Mouse (Mus musculus): ENCODE results near the gene Fcgr1. TPM values are rescaled to one million over a fixed set of nuclear protein-coding genes. Genes with fewer than 3 reads are reported as not detected.

Fcgr1 gene
- polyA plus RNA-seq, 1 experiment = not detected

DNA sequence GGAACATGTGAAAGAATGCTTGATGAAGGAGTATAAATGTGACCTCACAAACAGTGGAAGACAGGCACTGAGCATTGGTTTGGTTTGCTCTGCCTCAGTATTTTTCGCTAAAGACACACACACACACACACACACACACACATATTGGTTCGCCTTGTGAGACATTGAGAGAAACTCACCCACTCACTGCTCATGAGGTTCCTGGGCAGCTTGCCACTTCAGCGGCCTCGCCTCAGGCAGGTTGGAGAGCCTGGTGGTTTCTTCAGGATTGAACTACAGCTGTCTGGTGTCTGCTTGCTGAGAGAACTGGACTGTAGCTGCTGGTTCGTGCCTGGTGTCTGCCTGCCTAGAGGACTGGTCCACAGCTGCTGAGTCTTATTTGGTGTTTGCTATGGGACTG, 33.5 kb downstream of the Fcgr1 start:
- Histone ChIP-seq H3K4me1 (ENCODE audit: control insufficient read depth) (peaks cover 61% of the 10 kb centered on the region), H3K4me3 (replicated peaks) (no peak overlapping the region), H3K36me3 (ENCODE audit: control insufficient read depth) (peaks cover 7% of the 10 kb centered on the region), H3K27me3 (ENCODE audit: control insufficient read depth) (no peaks in the 10 kb centered on the region), H3K9me3 (ENCODE audit: control insufficient read depth, low read length) (no peaks in the 10 kb centered on the region)
- TF ChIP-seq GATA1 (IDR thresholded peaks at IDR 0.05; ENCODE audit: low read length) (no peak), TAL1 (IDR thresholded peaks at IDR 0.05; ENCODE audit: low read length) (no peak)

DNA sequence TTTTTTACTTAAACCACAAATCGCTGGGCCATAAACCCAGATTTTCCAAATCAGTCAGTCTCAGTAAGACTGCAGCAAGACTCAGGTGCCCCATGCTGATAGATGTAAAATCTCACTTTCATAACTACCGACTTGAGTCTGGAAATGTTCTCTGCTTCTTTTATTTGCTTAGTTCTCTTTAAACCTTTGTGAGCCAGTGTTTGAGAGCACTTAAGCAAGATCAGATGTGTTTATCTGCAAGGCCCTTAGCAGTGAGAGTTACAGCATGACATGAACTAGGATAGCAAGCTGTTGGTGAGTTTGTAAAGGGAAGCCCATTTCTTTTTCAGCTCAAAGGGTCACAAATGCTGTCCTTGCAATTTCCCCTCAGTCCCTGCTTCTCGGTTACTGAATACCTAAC, 36.6 kb downstream of the Fcgr1 start:
- H3K36me3 ChIP-seq (ENCODE audit: control insufficient read depth) = no peaks in the 10 kb centered on the region; the same call in 1 of the 2 replicates
- no peak overlapping the region for H3K4me3 ChIP-seq (replicated peaks)
- peaks cover 60% of the 10 kb centered on the region for H3K4me1 ChIP-seq (ENCODE audit: control insufficient read depth)
- H3K9me3 ChIP-seq (ENCODE audit: control insufficient read depth, low read length) = no peaks in the 10 kb centered on the region
- TF ChIP-seq TAL1 (IDR thresholded peaks at IDR 0.05; ENCODE audit: low read length) = no peak
- no peak for TF ChIP-seq GATA1 (IDR thresholded peaks at IDR 0.05; ENCODE audit: low read length)
- H3K27me3 ChIP-seq (ENCODE audit: control insufficient read depth) = no peaks in the 10 kb centered on the region

DNA sequence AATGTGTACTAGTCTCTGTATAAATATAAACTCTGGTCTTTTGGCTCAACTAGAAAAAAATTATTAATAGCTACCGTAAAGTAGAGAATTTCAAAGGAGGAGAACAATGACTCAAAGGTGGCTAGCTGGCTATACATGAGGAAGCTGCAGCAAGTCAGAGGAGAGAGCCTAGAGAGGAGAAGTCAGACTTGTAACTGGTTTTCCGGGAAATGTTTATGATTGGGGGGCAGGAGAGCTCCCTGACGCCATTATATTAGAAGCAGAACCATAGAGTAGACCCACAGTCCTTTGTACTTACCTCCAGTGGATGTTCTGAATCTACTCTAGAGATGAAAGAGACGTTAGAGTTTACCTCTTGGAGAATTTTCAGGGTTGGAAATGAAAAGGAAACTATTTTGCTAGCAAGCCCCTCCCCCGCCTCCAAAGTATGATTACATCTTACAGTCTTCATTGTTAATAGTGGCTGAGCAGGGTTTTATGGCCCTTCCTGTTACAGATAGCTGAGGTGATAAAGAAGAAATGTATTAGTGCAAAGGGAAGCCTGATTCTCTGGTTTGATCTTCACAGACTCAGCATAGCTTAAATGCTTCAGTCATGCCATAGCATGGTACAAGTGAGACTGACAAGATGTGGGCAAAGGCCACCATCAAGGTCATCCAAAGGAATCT, 37.7 kb downstream of the Fcgr1 start:
- no peaks in the 10 kb centered on the region for H3K9me3 ChIP-seq (ENCODE audit: control insufficient read depth, low read length)
- H3K36me3 ChIP-seq (ENCODE audit: control insufficient read depth) = no peaks in the 10 kb centered on the region; the same call in 1 of the 2 replicates
- H3K4me3 ChIP-seq (replicated peaks) = no peak overlapping the region
- peaks cover 53% of the 10 kb centered on the region for H3K4me1 ChIP-seq (ENCODE audit: control insufficient read depth)
- H3K27me3 ChIP-seq (ENCODE audit: control insufficient read depth) = no peaks in the 10 kb centered on the region
- no peak for TF ChIP-seq TAL1 (IDR thresholded peaks at IDR 0.05; ENCODE audit: low read length)
- TF ChIP-seq GATA1 (IDR thresholded peaks at IDR 0.05; ENCODE audit: low read length) = no peak

DNA sequence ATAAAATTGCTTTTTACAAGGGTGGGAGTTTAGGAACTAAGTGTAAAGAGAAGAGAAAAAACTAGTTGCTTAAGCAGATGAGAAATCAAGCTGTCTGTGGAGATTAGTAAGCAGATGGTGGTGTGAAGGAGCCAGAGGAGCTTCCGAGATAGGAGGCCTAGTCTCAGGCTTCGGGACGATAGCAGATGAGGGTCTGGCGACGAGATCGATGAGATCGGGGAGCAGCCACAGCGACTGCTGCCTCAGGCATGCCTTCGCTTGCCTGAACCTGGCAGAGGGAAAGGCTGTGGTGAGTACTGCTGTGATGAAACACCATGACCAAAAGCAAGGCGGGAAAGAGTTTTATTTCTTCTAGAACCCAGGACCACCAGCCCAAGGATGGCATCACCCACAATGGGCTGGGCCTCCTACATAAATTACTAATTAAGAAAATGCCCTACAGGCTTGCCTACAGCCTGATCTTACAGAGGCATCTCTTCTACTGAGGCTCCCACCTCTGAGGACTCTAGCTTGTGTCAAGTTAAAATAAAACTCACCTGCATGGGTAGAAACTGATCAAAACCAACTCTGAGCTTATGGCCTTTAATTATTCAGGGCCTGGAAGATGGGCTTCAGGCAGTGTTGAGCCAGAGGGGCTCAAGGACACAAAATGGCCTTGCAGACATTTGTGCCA, 39.0 kb downstream of the Fcgr1 start:
- TF ChIP-seq TAL1 (IDR thresholded peaks at IDR 0.05; ENCODE audit: low read length) = peak; percentile 44; the same call in 2 of the 3 replicates
- TF ChIP-seq GATA1 (IDR thresholded peaks at IDR 0.05; ENCODE audit: low read length) = peak; percentile 38; the same call in 1 of the 2 replicates
- peaks cover 58% of the 10 kb centered on the region for H3K4me1 ChIP-seq (ENCODE audit: control insufficient read depth)
- no peaks in the 10 kb centered on the region for H3K9me3 ChIP-seq (ENCODE audit: control insufficient read depth, low read length)
- H3K36me3 ChIP-seq (ENCODE audit: control insufficient read depth) = no peaks in the 10 kb centered on the region; the same call in 1 of the 2 replicates
- peak overlapping the region; percentile 37 for H3K4me3 ChIP-seq (replicated peaks)
- H3K27me3 ChIP-seq (ENCODE audit: control insufficient read depth) = no peaks in the 10 kb centered on the region

DNA sequence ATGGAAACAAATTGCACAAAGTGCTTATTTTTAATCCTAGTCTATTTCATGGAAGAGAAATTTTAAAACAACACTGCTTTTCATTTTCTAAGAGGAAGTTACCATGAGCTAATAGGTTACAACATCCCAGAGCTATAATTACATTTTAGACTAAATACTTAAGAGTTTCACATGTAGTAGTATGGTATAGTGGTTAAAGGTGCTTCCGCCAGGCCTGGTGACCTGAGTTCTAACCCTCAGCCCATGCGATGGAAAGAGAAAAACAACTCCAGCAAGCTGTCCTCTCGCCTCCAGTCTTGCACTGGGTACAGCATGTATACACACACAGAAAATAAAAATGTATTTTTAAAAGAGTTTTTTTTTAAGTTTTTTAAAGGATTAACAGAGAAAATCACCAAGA, 42.0 kb downstream of the Fcgr1 start:
- TF ChIP-seq GATA1 (IDR thresholded peaks at IDR 0.05; ENCODE audit: low read length) (no peak), TAL1 (IDR thresholded peaks at IDR 0.05; ENCODE audit: low read length) (no peak)
- Histone ChIP-seq H3K4me3 (replicated peaks) (no peak overlapping the region), H3K9me3 (ENCODE audit: control insufficient read depth, low read length) (no peaks in the 10 kb centered on the region), H3K4me1 (ENCODE audit: control insufficient read depth) (peaks cover 72% of the 10 kb centered on the region), H3K36me3 (ENCODE audit: control insufficient read depth) (peaks cover 4% of the 10 kb centered on the region), H3K27me3 (ENCODE audit: control insufficient read depth) (no peaks in the 10 kb centered on the region)

DNA sequence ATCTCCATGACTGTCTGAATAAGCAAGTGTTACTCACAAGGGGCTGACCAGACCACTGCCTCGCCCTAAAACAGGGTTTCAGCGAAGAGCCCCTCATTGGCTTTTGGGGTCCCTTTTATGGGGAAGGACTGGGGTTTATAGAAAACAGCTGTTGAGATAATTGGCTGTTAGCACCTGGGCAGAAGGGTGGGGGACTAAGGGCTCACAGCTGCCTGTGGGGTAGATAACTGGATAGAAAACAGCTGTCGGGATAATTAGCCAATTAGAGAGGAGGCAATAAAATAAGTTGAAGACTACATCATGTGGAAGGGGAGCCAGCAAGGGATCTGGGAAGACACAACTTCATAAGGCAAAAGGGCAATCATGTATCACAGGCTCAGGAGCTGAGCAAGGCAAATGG, 42.9 kb downstream of the Fcgr1 start:
- Histone ChIP-seq H3K36me3 (ENCODE audit: control insufficient read depth) (peaks cover 4% of the 10 kb centered on the region), H3K9me3 (ENCODE audit: control insufficient read depth, low read length) (no peaks in the 10 kb centered on the region), H3K27me3 (ENCODE audit: control insufficient read depth) (no peaks in the 10 kb centered on the region), H3K4me1 (ENCODE audit: control insufficient read depth) (peaks cover 65% of the 10 kb centered on the region), H3K4me3 (replicated peaks) (peak overlapping the region; percentile 38)
- no peak for TF ChIP-seq GATA1 (IDR thresholded peaks at IDR 0.05; ENCODE audit: low read length)
- peak; percentile 28; the same call in 1 of the 3 replicates for TF ChIP-seq TAL1 (IDR thresholded peaks at IDR 0.05; ENCODE audit: low read length)

DNA sequence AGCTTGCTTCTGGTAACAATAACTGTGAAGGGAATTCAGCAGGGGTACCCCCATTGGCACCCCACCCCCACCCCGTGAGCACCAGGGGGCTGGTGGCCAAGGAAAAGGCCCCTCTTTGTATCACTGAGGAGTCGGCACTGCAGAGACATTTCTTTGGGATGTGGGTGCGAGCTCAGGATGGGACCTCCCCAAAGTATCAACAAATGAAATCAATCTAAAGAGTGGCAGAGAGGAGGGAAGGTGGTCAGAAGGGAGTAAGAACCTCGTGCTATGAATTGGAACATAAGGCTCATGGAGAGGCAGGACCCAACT, 44.8 kb downstream of the Fcgr1 start:
- Histone ChIP-seq H3K27me3 (ENCODE audit: control insufficient read depth) (no peaks in the 10 kb centered on the region), H3K4me1 (ENCODE audit: control insufficient read depth) (peaks cover 59% of the 10 kb centered on the region), H3K4me3 (replicated peaks) (peak overlapping the region; percentile 76), H3K36me3 (ENCODE audit: control insufficient read depth) (peaks cover 8% of the 10 kb centered on the region), H3K9me3 (ENCODE audit: control insufficient read depth, low read length) (no peaks in the 10 kb centered on the region)
- no peak for TF ChIP-seq GATA1 (IDR thresholded peaks at IDR 0.05; ENCODE audit: low read length)
- no peak for TF ChIP-seq TAL1 (IDR thresholded peaks at IDR 0.05; ENCODE audit: low read length)

DNA sequence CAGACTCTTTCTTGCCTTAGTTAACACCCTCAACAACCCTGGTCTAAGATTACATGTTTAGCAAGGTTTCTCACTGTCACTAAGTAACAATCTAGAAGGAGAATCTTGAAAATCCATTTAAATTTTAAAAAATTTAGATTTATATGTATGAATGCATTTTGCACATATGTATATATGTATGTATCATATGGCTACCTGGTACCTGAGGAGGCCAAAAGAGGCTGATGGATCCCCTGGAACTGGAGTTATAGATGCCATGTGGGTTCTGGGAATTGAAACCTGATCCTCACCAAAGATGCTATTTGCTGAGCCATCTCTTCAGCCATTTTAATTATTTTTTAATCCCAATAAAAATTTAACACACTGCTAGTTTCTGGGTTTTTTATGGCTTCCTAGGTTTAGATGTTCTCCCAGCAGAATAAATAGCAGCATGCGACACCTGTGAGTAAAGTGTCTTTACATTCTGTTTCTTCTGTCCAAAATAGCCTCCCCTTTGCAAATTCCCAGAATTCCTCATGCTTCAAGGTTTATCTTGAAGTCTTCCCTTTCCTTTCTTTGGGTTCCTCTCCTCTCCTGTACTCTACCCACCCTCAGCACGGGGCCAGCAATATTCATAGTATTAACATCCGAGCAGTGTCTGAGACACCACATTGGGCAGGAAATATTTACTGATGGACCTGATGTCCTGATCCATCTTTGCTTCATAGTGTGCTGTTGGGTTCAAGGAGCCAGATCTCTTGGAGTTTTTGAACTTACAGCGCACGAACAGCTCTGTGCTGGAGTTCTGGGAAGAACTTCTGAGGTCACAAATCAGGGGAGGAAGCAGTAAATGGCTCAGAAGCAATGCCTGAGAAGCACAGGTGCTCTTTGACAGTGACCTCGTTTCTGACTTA, 45.4 kb downstream of the Fcgr1 start:
- H3K4me3 ChIP-seq (replicated peaks) = peak overlapping the region; percentile 76
- H3K4me1 ChIP-seq (ENCODE audit: control insufficient read depth) = peaks cover 59% of the 10 kb centered on the region
- H3K9me3 ChIP-seq (ENCODE audit: control insufficient read depth, low read length) = no peaks in the 10 kb centered on the region
- no peaks in the 10 kb centered on the region for H3K27me3 ChIP-seq (ENCODE audit: control insufficient read depth)
- H3K36me3 ChIP-seq (ENCODE audit: control insufficient read depth) = peaks cover 11% of the 10 kb centered on the region
- TF ChIP-seq TAL1 (IDR thresholded peaks at IDR 0.05; ENCODE audit: low read length) (no peak), GATA1 (IDR thresholded peaks at IDR 0.05; ENCODE audit: low read length) (peak; percentile 64)

All from erythroblast, embryonic 14.5 days (primary cell).